Mouse (Mus musculus): ENCODE data around the gene Gsta3. TPM values are rescaled to one million over a fixed set of nuclear protein-coding genes. Genes with fewer than 3 reads are reported as not detected.
"Not testable (repeated sequence)": the region's sequence is repeated elsewhere in the genome, so short reads cannot be mapped to it uniquely, and the experiment has no call there.

Gene Gsta3
- polyA plus RNA-seq, 1 experiment from 2014 or later, result 0.14 TPM

GRCm38 (mm10) chr1:21259981-21260380 is 19.6 kb downstream of the Gsta3 start:
- not testable (repeated sequence) for H3K4me2 ChIP-seq (replicated peaks); H3K9me3 ChIP-seq; ATAC-seq (ENCODE audit: low FRiP score, low read depth); H3K27ac ChIP-seq; H3K36me3 ChIP-seq; H3K9ac ChIP-seq; H3K4me3 ChIP-seq; H3K27me3 ChIP-seq (replicated peaks); H3K4me1 ChIP-seq
- 87% methylated on average over 8 of the region's 8 CpGs for WGBS

GRCm38 (mm10) chr1:21262401-21262800 is 22.0 kb downstream of the Gsta3 start:
- Histone ChIP-seq H3K9me3 (no peaks in the 10 kb centered on the region), H3K27ac (no peak overlapping the region), H3K27me3 (replicated peaks) (no peaks in the 10 kb centered on the region), H3K9ac (no peak overlapping the region), H3K4me1 (no peaks in the 10 kb centered on the region), H3K4me3 (no peak overlapping the region), H3K4me2 (replicated peaks) (no peak overlapping the region), H3K36me3 (no peaks in the 10 kb centered on the region)
- ATAC-seq (ENCODE audit: low FRiP score, low read depth), result no peak
- 93% methylated on average over 5 of the region's 5 CpGs for WGBS

GRCm38 (mm10) chr1:21263986-21264385 is 23.6 kb downstream of the Gsta3 start:
- H3K9me3 ChIP-seq, result no peaks in the 10 kb centered on the region
- H3K36me3 ChIP-seq, result no peaks in the 10 kb centered on the region
- no peak overlapping the region for H3K9ac ChIP-seq
- H3K4me3 ChIP-seq, result no peak overlapping the region
- WGBS, result 82% methylated on average over 4 of the region's 4 CpGs
- H3K27me3 ChIP-seq (replicated peaks), result no peaks in the 10 kb centered on the region
- H3K4me2 ChIP-seq (replicated peaks), result no peak overlapping the region
- H3K4me1 ChIP-seq, result no peaks in the 10 kb centered on the region
- no peak overlapping the region for H3K27ac ChIP-seq
- no peak for ATAC-seq (ENCODE audit: low FRiP score, low read depth)

GRCm38 (mm10) chr1:21264747-21265146 is 24.4 kb downstream of the Gsta3 start:
- Histone ChIP-seq H3K27me3 (replicated peaks) (no peaks in the 10 kb centered on the region), H3K4me2 (replicated peaks) (no peak overlapping the region), H3K4me3 (no peak overlapping the region), H3K27ac (no peak overlapping the region), H3K36me3 (no peaks in the 10 kb centered on the region), H3K9ac (no peak overlapping the region), H3K4me1 (no peaks in the 10 kb centered on the region), H3K9me3 (no peaks in the 10 kb centered on the region)
- ATAC-seq (ENCODE audit: low FRiP score, low read depth), result no peak
- WGBS, result 80% methylated on average over 8 of the region's 8 CpGs

- H3K4me1 ChIP-seq, result no peaks in the 10 kb centered on the region
- no peak overlapping the region for H3K4me2 ChIP-seq (replicated peaks)
- no peak for ATAC-seq (ENCODE audit: low FRiP score, low read depth)
- no peak overlapping the region for H3K9ac ChIP-seq
- no peak overlapping the region for H3K27ac ChIP-seq
- H3K36me3 ChIP-seq, result no peaks in the 10 kb centered on the region
- H3K4me3 ChIP-seq, result no peak overlapping the region
- no peaks in the 10 kb centered on the region for H3K9me3 ChIP-seq
- whole genome bisulfite sequencing, result 83% methylated on average over 1 of the region's 1 CpGs
- no peaks in the 10 kb centered on the region for H3K27me3 ChIP-seq (replicated peaks)
Observed at GRCm38 (mm10) chr1:21266766-21267165, 26.4 kb downstream of the Gsta3 start.

GRCm38 (mm10) chr1:21267466-21267865 is 27.1 kb downstream of the Gsta3 start:
- H3K4me1 ChIP-seq; H3K27ac ChIP-seq; H3K36me3 ChIP-seq; H3K4me3 ChIP-seq; ATAC-seq (ENCODE audit: low FRiP score, low read depth); H3K4me2 ChIP-seq (replicated peaks); H3K9me3 ChIP-seq; H3K9ac ChIP-seq; H3K27me3 ChIP-seq (replicated peaks): not testable (repeated sequence)
- 91% methylated on average over 7 of the region's 7 CpGs for WGBS

- Histone ChIP-seq H3K27ac (no peak overlapping the region), H3K4me3 (no peak overlapping the region), H3K36me3 (no peaks in the 10 kb centered on the region), H3K4me1 (no peaks in the 10 kb centered on the region), H3K9ac (no peak overlapping the region), H3K27me3 (replicated peaks) (no peaks in the 10 kb centered on the region), H3K4me2 (replicated peaks) (peak overlapping the region; percentile 52), H3K9me3 (no peaks in the 10 kb centered on the region)
- peak; percentile 79 for ATAC-seq (ENCODE audit: low FRiP score, low read depth)
- WGBS, result 23% methylated on average over 18 of the region's 18 CpGs
Observed at GRCm38 (mm10) chr1:21271343-21272055, 31.1 kb downstream of the Gsta3 start.

GRCm38 (mm10) chr1:21272056-21272431 is 31.7 kb downstream of the Gsta3 start:
- H3K27me3 ChIP-seq (replicated peaks), result no peaks in the 10 kb centered on the region
- no peaks in the 10 kb centered on the region for H3K9me3 ChIP-seq
- peak overlapping the region; percentile 52 for H3K4me2 ChIP-seq (replicated peaks)
- no peaks in the 10 kb centered on the region for H3K4me1 ChIP-seq
- no peak overlapping the region for H3K9ac ChIP-seq
- no peaks in the 10 kb centered on the region for H3K36me3 ChIP-seq
- ATAC-seq (ENCODE audit: low FRiP score, low read depth), result no peak
- no peak overlapping the region for H3K4me3 ChIP-seq
- H3K27ac ChIP-seq, result no peak overlapping the region
- 18% methylated on average over 14 of the region's 14 CpGs for WGBS

- Histone ChIP-seq H3K4me1 (no peaks in the 10 kb centered on the region), H3K27ac (no peak overlapping the region), H3K4me3 (no peak overlapping the region), H3K36me3 (no peaks in the 10 kb centered on the region), H3K9ac (no peak overlapping the region), H3K27me3 (replicated peaks) (no peaks in the 10 kb centered on the region), H3K9me3 (no peaks in the 10 kb centered on the region), H3K4me2 (replicated peaks) (no peak overlapping the region)
- WGBS, result 93% methylated on average over 6 of the region's 6 CpGs
- no peak for ATAC-seq (ENCODE audit: low FRiP score, low read depth)
Observed at GRCm38 (mm10) chr1:21273091-21273490, 32.7 kb downstream of the Gsta3 start.

GRCm38 (mm10) chr1:21274437-21275040 is 34.1 kb downstream of the Gsta3 start:
- Histone ChIP-seq H3K4me3 (no peak overlapping the region), H3K4me2 (replicated peaks) (no peak overlapping the region), H3K36me3 (no peaks in the 10 kb centered on the region), H3K27ac (no peak overlapping the region), H3K4me1 (no peaks in the 10 kb centered on the region), H3K27me3 (replicated peaks) (no peaks in the 10 kb centered on the region), H3K9ac (no peak overlapping the region), H3K9me3 (no peaks in the 10 kb centered on the region)
- 79% methylated on average over 2 of the region's 2 CpGs for WGBS
- no peak for ATAC-seq (ENCODE audit: low FRiP score, low read depth)

GRCm38 (mm10) chr1:21275366-21275765 is 35.0 kb downstream of the Gsta3 start:
- not testable (repeated sequence) for H3K9ac ChIP-seq; H3K36me3 ChIP-seq; H3K4me2 ChIP-seq (replicated peaks); H3K9me3 ChIP-seq; H3K4me3 ChIP-seq; H3K27ac ChIP-seq; H3K4me1 ChIP-seq; ATAC-seq (ENCODE audit: low FRiP score, low read depth); H3K27me3 ChIP-seq (replicated peaks)
- 89% methylated on average over 5 of the region's 5 CpGs for WGBS

- not testable (repeated sequence) for H3K4me3 ChIP-seq; ATAC-seq (ENCODE audit: low FRiP score, low read depth); H3K27ac ChIP-seq; H3K4me1 ChIP-seq; H3K27me3 ChIP-seq (replicated peaks); H3K36me3 ChIP-seq; H3K9ac ChIP-seq; H3K9me3 ChIP-seq; H3K4me2 ChIP-seq (replicated peaks)
- WGBS, result 43% methylated on average over 2 of the region's 2 CpGs
Observed at GRCm38 (mm10) chr1:21276158-21276557, 35.8 kb downstream of the Gsta3 start.

GRCm38 (mm10) chr1:21280306-21280705 is 39.9 kb downstream of the Gsta3 start:
- H3K4me3 ChIP-seq, result no peak overlapping the region
- no peaks in the 10 kb centered on the region for H3K4me1 ChIP-seq
- no peak overlapping the region for H3K9ac ChIP-seq
- WGBS, result 87% methylated on average over 2 of the region's 2 CpGs
- no peak overlapping the region for H3K4me2 ChIP-seq (replicated peaks)
- H3K27ac ChIP-seq, result no peak overlapping the region
- no peaks in the 10 kb centered on the region for H3K27me3 ChIP-seq (replicated peaks)
- H3K36me3 ChIP-seq, result no peaks in the 10 kb centered on the region
- no peak for ATAC-seq (ENCODE audit: low FRiP score, low read depth)
- H3K9me3 ChIP-seq, result no peaks in the 10 kb centered on the region
